Mouse (Mus musculus) adrenal gland, adult (tissue): ENCODE measurements around the gene Epb41l5.

Source experiments
- DNase-seq, 2 experiments: peaks; one replicate each; pipeline ENCODE4 v3.0.0; 2022 to 2023; ENCODE audit warnings: low spot score in 1 of 2; ENCODE audit not compliant: inconsistent age in 2 of 2

Epb41l5 gene

GRCm38 (mm10) chr1:119503808-119504207, 145.0 kb downstream of the Epb41l5 start:
- DNase-seq = peak in 1 of 2 experiments; percentile 85

- peak in 1 of 2 experiments; percentile 79 for DNase-seq
Observed at GRCm38 (mm10) chr1:119503181-119503580, 145.6 kb downstream of the Epb41l5 start.

GRCm38 (mm10) chr1:119502729-119503128, 146.1 kb downstream of the Epb41l5 start:
- DNase-seq = no peak

GRCm38 (mm10) chr1:119501881-119502280, 146.9 kb downstream of the Epb41l5 start:
- no peak for DNase-seq

GRCm38 (mm10) chr1:119499456-119499855, 149.3 kb downstream of the Epb41l5 start:
- no peak for DNase-seq

- peak in 1 of 2 experiments; percentile 75 for DNase-seq
Observed at GRCm38 (mm10) chr1:119498536-119499231, 150.1 kb downstream of the Epb41l5 start.

GRCm38 (mm10) chr1:119497346-119498004, 151.3 kb downstream of the Epb41l5 start:
- DNase-seq = peak in 1 of 2 experiments; percentile 29

GRCm38 (mm10) chr1:119495396-119495775, 153.4 kb downstream of the Epb41l5 start:
- DNase-seq = peak in 1 of 2 experiments; percentile 38
